Mouse (Mus musculus) ES-Bruce4 (cell line): ENCODE data around the gene Zbtb48. TPM values are rescaled to one million over a fixed set of nuclear protein-coding genes. Genes with fewer than 3 reads are reported as not detected.

ENCODE experiments used
- H3K27ac ChIP-seq: 2 replicates; pipeline ENCODE4 v1.5.1; 2012; ENCODE audit warnings: low read length, inconsistent platforms; ENCODE audit not compliant: insufficient read depth
- H3K27me3 ChIP-seq: 2 replicates; pipeline ENCODE4 v1.6.1; 2012; ENCODE audit warnings: mild to moderate bottlenecking, low read length, inconsistent platforms; ENCODE audit not compliant: control insufficient read depth, poor library complexity, insufficient read depth, severe bottlenecking
- H3K36me3 ChIP-seq: 2 replicates; pipeline ENCODE4 v1.6.1; 2012; ENCODE audit warnings: inconsistent platforms, mild to moderate bottlenecking, low read length, moderate library complexity; ENCODE audit not compliant: control insufficient read depth, poor library complexity, insufficient read depth, severe bottlenecking
- H3K4me1 ChIP-seq: one replicate; pipeline ENCODE4 v1.8.1; 2011; ENCODE audit warnings: low read length; ENCODE audit not compliant: control insufficient read depth, insufficient read depth
- H3K4me3 ChIP-seq: 2 replicates; pipeline ENCODE4 v1.5.1; 2011; ENCODE audit warnings: low read depth, mild to moderate bottlenecking, low read length
- H3K9ac ChIP-seq: 2 replicates; pipeline ENCODE4 v1.6.1; 2012; ENCODE audit warnings: low read depth, mild to moderate bottlenecking, inconsistent platforms; ENCODE audit not compliant: poor library complexity, severe bottlenecking
- H3K9me3 ChIP-seq: replicated peaks from 2 replicates; pipeline ENCODE4 v1.6.1; 2012; ENCODE audit warnings: mild to moderate bottlenecking, low read length, inconsistent platforms; ENCODE audit not compliant: control insufficient read depth, poor library complexity, insufficient read depth, severe bottlenecking
- CTCF ChIP-seq: IDR thresholded peaks from one replicate; pipeline ENCODE4 v1.8.1; 2011; ENCODE audit warnings: low read depth, low read length
- EP300 ChIP-seq: IDR thresholded peaks from 2 replicates; pipeline ENCODE4 v1.6.1; 2011; ENCODE audit warnings: low read depth, low read length; ENCODE audit not compliant: insufficient read depth
- POLR2A ChIP-seq: IDR thresholded peaks from one replicate; pipeline ENCODE4 v1.8.1; 2011; ENCODE audit warnings: low read length; ENCODE audit not compliant: insufficient read depth
- polyA plus RNA-seq: library from polyadenylated mRNA; stranded (reverse); fragments of >200 nt; gene quantifications from 2 replicates; pipeline ENCODE4 v1.2.4, GENCODE M21; 2011; ENCODE audit warnings: low read depth; ENCODE audit not compliant: missing spikeins, insufficient read depth, insufficient read length

Zbtb48 gene
- polyA plus RNA-seq, 1 experiment: 13.5 TPM

- Histone ChIP-seq H3K9me3 (no peaks in the 10 kb centered on the region), H3K4me1 (no peaks in the 10 kb centered on the region), H3K27ac (no peak overlapping the region), H3K27me3 (no peaks in the 10 kb centered on the region), H3K9ac (no peak overlapping the region), H3K4me3 (no peak overlapping the region), H3K36me3 (no peaks in the 10 kb centered on the region)
- TF ChIP-seq CTCF (no peak), EP300 (no peak), POLR2A (no peak)
Measured at GRCm38 (mm10) chr4:152070494-152071396, 43.3 kb upstream of the Zbtb48 start.

- no peaks in the 10 kb centered on the region for H3K36me3 ChIP-seq
- H3K27ac ChIP-seq: no peak overlapping the region
Measured at GRCm38 (mm10) chr4:152069245-152069644, 41.8 kb upstream of the Zbtb48 start.

GRCm38 (mm10) chr4:152068166-152068724 lies 40.8 kb upstream of the Zbtb48 start:
- Histone ChIP-seq H3K4me1 (no peaks in the 10 kb centered on the region), H3K27me3 (no peaks in the 10 kb centered on the region), H3K9ac (no peak overlapping the region), H3K9me3 (no peaks in the 10 kb centered on the region), H3K27ac (no peak overlapping the region), H3K36me3 (no peaks in the 10 kb centered on the region), H3K4me3 (no peak overlapping the region)
- TF ChIP-seq POLR2A (no peak), CTCF (no peak), EP300 (no peak)

More at GRCm38 (mm10) chr4:152069245-152069644, 41.8 kb upstream of the Zbtb48 start:
- Histone ChIP-seq H3K27me3 (no peaks in the 10 kb centered on the region), H3K9ac (no peak overlapping the region), H3K4me1 (no peaks in the 10 kb centered on the region), H3K9me3 (no peaks in the 10 kb centered on the region), H3K4me3 (no peak overlapping the region)
- TF ChIP-seq POLR2A (no peak), CTCF (no peak), EP300 (no peak)

- Histone ChIP-seq H3K27me3 (no peaks in the 10 kb centered on the region), H3K27ac (no peak overlapping the region), H3K9ac (no peak overlapping the region), H3K36me3 (no peaks in the 10 kb centered on the region), H3K4me3 (no peak overlapping the region), H3K9me3 (no peaks in the 10 kb centered on the region), H3K4me1 (peaks cover 1% of the 10 kb centered on the region)
- TF ChIP-seq POLR2A (no peak), EP300 (no peak), CTCF (no peak)
Measured at GRCm38 (mm10) chr4:152067280-152067679, 39.8 kb upstream of the Zbtb48 start.

- TF ChIP-seq CTCF (no peak), POLR2A (no peak), EP300 (no peak)
- Histone ChIP-seq H3K27me3 (no peaks in the 10 kb centered on the region), H3K4me3 (no peak overlapping the region), H3K4me1 (peaks cover 1% of the 10 kb centered on the region), H3K9ac (no peak overlapping the region), H3K36me3 (peaks cover 20% of the 10 kb centered on the region), H3K9me3 (no peaks in the 10 kb centered on the region), H3K27ac (peak overlapping the region; percentile 22; the same call in 1 of the 2 replicates)
Measured at GRCm38 (mm10) chr4:152062390-152063110, 35.1 kb upstream of the Zbtb48 start.

- Histone ChIP-seq H3K4me3 (no peak overlapping the region), H3K27ac (no peak overlapping the region), H3K9ac (no peak overlapping the region), H3K9me3 (no peaks in the 10 kb centered on the region), H3K36me3 (peaks cover 73% of the 10 kb centered on the region), H3K4me1 (peaks cover 6% of the 10 kb centered on the region), H3K27me3 (no peaks in the 10 kb centered on the region)
- TF ChIP-seq EP300: no peak
- TF ChIP-seq CTCF: no peak
- no peak for TF ChIP-seq POLR2A
Measured at GRCm38 (mm10) chr4:152044609-152045008, 17.1 kb upstream of the Zbtb48 start.
